Mouse (Mus musculus) layer of hippocampus, adult 2 months (tissue): ENCODE data around the gene Olfr282. TPM values are rescaled to one million over a fixed set of nuclear protein-coding genes. Genes with fewer than 3 reads are reported as not detected.
A peak's percentile ranks its signal among the peaks of the same experiment; 100 is the strongest.

Experiments
- DNase-seq, 2 experiments: peaks; one replicate each; pipeline ENCODE4 v3.0.0; 2022; ENCODE audit warnings: low spot score in 2 of 2
- H3K27ac ChIP-seq: fragments of 200-600 bp; 2 replicates; pipeline ENCODE4 v1.8.1; 2022
- H3K4me3 ChIP-seq: fragments of 200-600 bp; 2 replicates; pipeline ENCODE4 v1.8.1; 2022; ENCODE audit warnings: mild to moderate bottlenecking
- CTCF ChIP-seq: fragments of 200-600 bp; conservative IDR thresholded peaks from 2 replicates; pipeline ENCODE4 v1.8.1; 2022; ENCODE audit warnings: antibody characterized with exemption, mild to moderate bottlenecking, moderate library complexity
- total RNA-seq, 2 experiments: library from RNA; stranded (reverse); gene quantifications; 2 replicates each; pipeline ENCODE4 v1.2.3; 2021

The Olfr282 gene
- total RNA-seq, 2 experiments from 2014 or later, result not detected

- TF ChIP-seq CTCF, result no peak
- H3K27ac ChIP-seq, result no peak overlapping the region
- H3K4me3 ChIP-seq, result no peak overlapping the region
- DNase-seq, result no peak
Observed at GRCm38 (mm10) chr15:98420897-98421296, 10.1 kb upstream of the Olfr282 start.

DNA sequence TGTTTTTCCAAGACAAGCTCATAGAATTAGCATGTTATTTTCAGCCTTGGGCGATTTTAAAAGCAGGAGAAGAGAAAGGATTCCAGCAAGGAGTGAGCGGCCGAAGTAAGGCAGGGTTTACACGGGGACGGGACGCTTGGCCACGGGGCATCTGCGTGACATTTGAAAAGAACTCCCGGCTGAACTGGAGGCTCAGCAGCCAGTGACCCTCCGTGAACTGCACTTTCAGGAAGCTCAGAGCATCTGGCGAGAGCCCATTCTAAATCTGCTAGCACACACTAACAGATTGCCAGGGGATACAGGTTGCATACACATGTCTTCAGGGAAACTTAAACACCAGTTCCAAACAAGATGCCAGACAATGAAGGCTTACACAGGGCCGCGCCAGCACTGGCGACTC is 6.7 kb upstream of the Olfr282 start:
- DNase-seq, result no peak
- H3K27ac ChIP-seq, result no peak overlapping the region
- H3K4me3 ChIP-seq, result no peak overlapping the region
- no peak for TF ChIP-seq CTCF

GRCm38 (mm10) chr15:98424753-98425152 is 6.3 kb upstream of the Olfr282 start:
- no peak overlapping the region for H3K4me3 ChIP-seq
- H3K27ac ChIP-seq, result no peak overlapping the region
- TF ChIP-seq CTCF, result no peak
- no peak for DNase-seq

GRCm38 (mm10) chr15:98425188-98425587 is 5.8 kb upstream of the Olfr282 start:
- H3K27ac ChIP-seq, result no peak overlapping the region
- no peak for DNase-seq
- no peak overlapping the region for H3K4me3 ChIP-seq
- no peak for TF ChIP-seq CTCF

GRCm38 (mm10) chr15:98444561-98444960 is 13.5 kb downstream of the Olfr282 start:
- Histone ChIP-seq H3K4me3 (no peak overlapping the region), H3K27ac (no peak overlapping the region)
- no peak for DNase-seq
- TF ChIP-seq CTCF, result no peak

DNA sequence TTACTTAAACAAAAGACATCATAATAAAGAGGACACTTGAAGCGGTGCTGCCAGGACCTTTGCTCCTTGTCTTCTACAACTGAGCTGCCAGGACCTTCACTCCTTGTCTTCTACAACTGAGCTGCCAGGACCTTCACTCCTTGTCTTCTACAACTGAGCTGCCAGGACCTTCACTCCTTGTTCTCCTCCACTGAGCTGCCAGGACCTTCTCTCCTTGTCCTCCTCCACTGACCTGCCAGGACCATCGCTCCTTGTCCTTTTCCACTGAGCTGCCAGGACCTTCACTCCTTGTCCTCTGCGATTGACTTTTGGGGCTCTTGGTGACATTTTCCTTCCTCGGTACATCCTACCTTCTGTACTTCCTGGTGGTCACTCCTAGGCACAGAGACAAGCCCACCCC is 17.5 kb downstream of the Olfr282 start:
- Histone ChIP-seq H3K27ac (no peak overlapping the region), H3K4me3 (no peak overlapping the region)
- TF ChIP-seq CTCF, result no peak
- peak in 1 of 2 experiments; percentile 2 for DNase-seq

DNA sequence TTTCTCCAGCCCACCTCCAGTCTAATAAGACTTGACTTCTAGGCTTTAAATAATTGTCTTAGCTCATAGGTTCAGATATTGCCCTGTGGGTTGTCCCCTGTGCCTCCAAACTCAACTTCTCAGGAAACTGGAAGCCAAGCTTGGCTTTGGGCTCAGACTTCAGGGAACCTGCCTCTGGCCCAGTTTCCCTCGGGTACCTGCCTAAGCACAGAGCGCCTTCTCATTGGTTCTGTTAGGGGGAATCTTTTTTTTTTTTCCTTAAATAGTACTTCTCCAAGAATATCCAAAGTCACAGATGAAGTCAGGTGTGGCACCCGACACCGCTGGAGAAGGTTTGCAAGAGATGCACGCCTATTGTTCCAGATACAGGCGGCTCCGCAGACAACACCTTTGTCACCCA is 21.3 kb downstream of the Olfr282 start, which contains the start of gene Olfr281:
Gene Olfr281 (plus strand): TSS at position 301 of the 400 bp plus-strand sequence.
- H3K4me3 ChIP-seq, result no peak within 1 kb of the TSS
- TF ChIP-seq CTCF, result no peak
- no peak for DNase-seq
- H3K27ac ChIP-seq, result no peak within 1 kb of the TSS

DNA sequence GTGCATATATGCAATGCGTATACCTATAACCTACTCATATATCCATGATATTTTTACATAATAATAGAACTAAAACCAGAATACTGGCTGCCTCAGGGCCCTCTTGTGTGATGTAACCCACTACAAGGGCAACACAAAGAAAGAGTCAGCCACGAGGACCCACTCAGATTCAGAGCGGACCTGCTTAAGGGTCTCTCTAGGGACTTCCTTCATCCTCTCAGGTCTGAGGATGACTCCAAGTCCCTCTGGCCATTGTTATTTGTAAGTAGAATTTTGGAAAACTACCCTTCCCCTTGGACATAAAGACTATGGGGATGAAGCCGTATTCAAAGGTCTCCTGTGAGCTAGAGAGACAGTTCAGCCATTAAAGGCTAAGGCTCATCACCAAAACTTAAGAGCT is 38.6 kb downstream of the Olfr282 start, which contains the start of gene OR5BS1P:
Gene OR5BS1P (plus strand): TSS at position 301 of the 400 bp plus-strand sequence.
- TF ChIP-seq CTCF, result no peak
- DNase-seq, result no peak
- Histone ChIP-seq H3K4me3 (no peak within 1 kb of the TSS), H3K27ac (no peak within 1 kb of the TSS)

DNA sequence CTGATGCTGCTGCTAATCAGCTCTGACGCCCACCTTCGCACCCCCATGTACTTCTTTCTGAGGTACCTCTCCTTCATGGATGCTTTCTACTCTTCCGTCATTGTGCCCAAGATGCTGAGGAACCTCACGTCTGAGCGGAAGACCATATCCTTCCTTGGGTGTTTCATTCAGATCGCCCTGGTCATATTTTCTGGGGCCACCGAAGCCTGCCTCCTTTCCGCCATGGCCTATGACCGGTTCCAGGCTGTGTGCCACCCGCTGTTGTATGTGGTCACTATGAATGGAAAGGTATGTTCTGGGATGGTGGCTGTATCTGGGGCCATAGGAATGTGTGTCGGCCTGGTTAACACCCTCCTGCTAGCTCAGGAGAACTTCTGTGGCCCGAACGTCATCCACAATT is 40.5 kb downstream of the Olfr282 start:
- Histone ChIP-seq H3K4me3 (no peak overlapping the region), H3K27ac (no peak overlapping the region)
- DNase-seq, result no peak
- TF ChIP-seq CTCF, result no peak

GRCm38 (mm10) chr15:98474958-98475357 is 43.9 kb downstream of the Olfr282 start:
- Histone ChIP-seq H3K4me3 (no peak overlapping the region), H3K27ac (no peak overlapping the region)
- no peak for TF ChIP-seq CTCF
- DNase-seq, result no peak

- H3K4me3 ChIP-seq, result no peak overlapping the region
- DNase-seq, result peak in 1 of 2 experiments; percentile 36
- no peak overlapping the region for H3K27ac ChIP-seq
- peak; percentile 77 for TF ChIP-seq CTCF
Observed at GRCm38 (mm10) chr15:98475382-98475781, 44.4 kb downstream of the Olfr282 start.

DNA sequence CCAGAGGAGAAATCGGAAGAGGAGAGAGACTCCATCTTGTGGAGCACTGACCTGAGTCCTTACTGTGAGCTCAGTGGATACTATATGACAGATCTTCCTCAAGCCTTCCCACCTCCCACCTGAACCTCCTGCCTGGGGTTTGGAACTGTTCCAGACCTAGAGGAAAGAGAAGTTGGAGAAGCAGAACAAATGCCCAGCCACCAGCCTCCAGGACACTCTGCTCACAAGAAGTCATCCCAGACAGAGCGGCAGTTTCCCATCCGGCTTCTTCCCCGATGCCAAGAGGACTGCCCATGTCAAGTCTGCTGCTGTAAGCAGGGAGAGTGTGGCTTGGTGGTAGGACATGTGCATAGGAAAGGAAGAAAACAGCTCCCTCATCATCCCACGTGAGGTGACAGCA is 45.3 kb downstream of the Olfr282 start:
- TF ChIP-seq CTCF, result no peak
- no peak overlapping the region for H3K4me3 ChIP-seq

DNA sequence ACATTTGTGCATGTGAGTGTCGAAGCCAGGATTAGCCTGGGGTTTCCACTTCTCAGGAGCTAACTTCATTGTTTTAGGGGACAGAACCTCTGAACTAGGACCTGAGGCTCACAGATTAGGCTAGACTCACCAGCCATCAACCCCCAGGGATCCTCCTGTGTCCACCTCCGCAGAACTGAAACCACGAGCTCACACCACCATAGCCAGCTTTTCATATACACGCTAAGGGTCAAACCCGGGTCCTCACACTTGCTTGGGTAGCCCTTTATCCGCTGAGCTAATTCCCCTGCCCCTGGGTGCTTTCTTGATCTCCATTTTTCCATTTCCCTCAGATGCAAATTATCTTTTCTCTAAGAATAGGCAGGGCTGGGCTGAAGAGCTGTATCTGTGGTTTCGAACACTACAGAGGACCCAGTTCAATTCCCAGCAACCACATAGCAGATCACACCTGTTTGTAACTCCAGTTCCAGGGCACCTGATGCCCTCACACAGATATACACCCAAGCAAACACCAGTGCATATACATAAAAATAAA is 48.6 kb downstream of the Olfr282 start:
- TF ChIP-seq CTCF, result no peak
- H3K27ac ChIP-seq, result no peak overlapping the region
- DNase-seq, result no peak
- no peak overlapping the region for H3K4me3 ChIP-seq

More for the DNA sequence above, 45.3 kb downstream of the Olfr282 start:
- DNase-seq, result no peak
- H3K27ac ChIP-seq, result no peak overlapping the region

DNA sequence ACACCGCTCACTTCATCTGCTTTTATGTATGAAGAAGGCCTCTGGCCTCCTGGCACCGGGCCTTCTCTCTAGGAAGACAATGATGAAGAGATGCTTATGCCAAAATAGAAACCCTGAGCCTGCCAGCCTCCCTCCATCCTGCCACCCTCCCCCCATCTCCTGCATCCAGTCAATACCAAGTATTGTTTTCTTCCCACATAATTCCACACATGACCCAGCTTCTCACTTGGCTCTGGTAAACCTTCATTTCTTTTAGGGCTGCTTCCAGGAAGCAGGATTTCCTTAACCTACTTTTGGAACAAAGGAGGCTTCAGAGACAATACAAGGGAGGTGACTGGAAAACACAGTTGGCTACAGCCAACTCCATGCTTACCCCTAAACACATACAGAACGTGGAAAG is 51.7 kb downstream of the Olfr282 start, which contains the start of gene Lalba:
Gene Lalba (minus strand): TSS at position 21 of the 400 bp plus-strand sequence.
- no peak for DNase-seq
- no peak for TF ChIP-seq CTCF
- no peak within 1 kb of the TSS for H3K27ac ChIP-seq

More for the DNA sequence above, 51.7 kb downstream of the Olfr282 start, which contains the start of gene Lalba:
- H3K4me3 ChIP-seq, result no peak within 1 kb of the TSS
